Mouse (Mus musculus): ENCODE measurements at regions not wholly inside any gene's neighbourhood (a gene's known extent, or its start where the extent isn't known, plus 50 kb on each side); places are given as distances from the start of the nearest gene placed in this dataset.

- DNase-seq: peak; percentile 38
Observed at GRCm38 (mm10) chr1:41104869-41105268, 299.5 kb downstream of the Tmem182 start.

- DNase-seq: no peak
Observed at GRCm38 (mm10) chr1:41121636-41122175, 316.3 kb downstream of the Tmem182 start.

- no peak for DNase-seq
Observed at GRCm38 (mm10) chr1:41131410-41131809, 326.0 kb downstream of the Tmem182 start.

- no peak for DNase-seq
Observed at GRCm38 (mm10) chr1:41133143-41133542, 327.7 kb downstream of the Tmem182 start.

- DNase-seq: no peak
Observed at GRCm38 (mm10) chr1:41133946-41134345, 328.5 kb downstream of the Tmem182 start.

- no peak for DNase-seq
Observed at GRCm38 (mm10) chr1:41139725-41140124, 334.3 kb downstream of the Tmem182 start.

GRCm38 (mm10) chr1:41140542-41140941 lies 335.1 kb downstream of the Tmem182 start:
- no peak for DNase-seq

- no peak for DNase-seq
Observed at GRCm38 (mm10) chr1:41141992-41142391, 336.6 kb downstream of the Tmem182 start.

- DNase-seq: peak; percentile 30
Observed at GRCm38 (mm10) chr1:41152516-41152915, 347.1 kb downstream of the Tmem182 start.

GRCm38 (mm10) chr1:41153174-41153999 lies 348.0 kb downstream of the Tmem182 start:
- no peak for DNase-seq

- DNase-seq: no peak
Observed at GRCm38 (mm10) chr1:41154198-41154597, 348.8 kb downstream of the Tmem182 start.

- no peak for DNase-seq
Observed at GRCm38 (mm10) chr1:41156946-41157345, 351.5 kb downstream of the Tmem182 start.

GRCm38 (mm10) chr1:41157651-41158513 lies 352.5 kb downstream of the Tmem182 start:
- DNase-seq: peak; percentile 12

GRCm38 (mm10) chr1:41165878-41166786 lies 360.7 kb downstream of the Tmem182 start:
- no peak for DNase-seq

- DNase-seq: no peak
Observed at GRCm38 (mm10) chr1:41166787-41167420, 361.5 kb downstream of the Tmem182 start.

- DNase-seq: no peak
Observed at GRCm38 (mm10) chr1:41186991-41187390, 381.6 kb downstream of the Tmem182 start.

GRCm38 (mm10) chr1:41212876-41213275 lies 407.5 kb downstream of the Tmem182 start:
- no peak for DNase-seq

- DNase-seq: no peak
Observed at GRCm38 (mm10) chr1:41225851-41226250, 420.4 kb downstream of the Tmem182 start.

GRCm38 (mm10) chr1:41235335-41235734 lies 429.9 kb downstream of the Tmem182 start:
- no peak for DNase-seq

- no peak for DNase-seq
Observed at GRCm38 (mm10) chr1:41243000-41243399, 437.6 kb downstream of the Tmem182 start.

GRCm38 (mm10) chr1:41244627-41245026 lies 439.2 kb downstream of the Tmem182 start:
- DNase-seq: peak; percentile 33

- DNase-seq: no peak
Observed at GRCm38 (mm10) chr1:41264214-41264613, 458.8 kb downstream of the Tmem182 start.
